Mouse (Mus musculus) adrenal gland, postnatal 4 days (tissue): ENCODE results near the gene Fn1. TPM values are rescaled to one million over a fixed set of nuclear protein-coding genes. Genes with fewer than 3 reads are reported as not detected.

Experiments used
- DNase-seq, 2 experiments: peaks; one replicate each; pipeline ENCODE4 v3.0.0; 2021 to 2022; ENCODE audit warnings: low spot score in 2 of 2, mixed read lengths in 2 of 2
- long read RNA-seq, 2 experiments: library from polyadenylated mRNA; stranded (forward); transcript quantifications; one replicate each; pipeline ENCODE4 v2.0.0; 2021
- total RNA-seq, 2 experiments: library from RNA; stranded (reverse); gene quantifications; 2 replicates each; pipeline ENCODE4 v1.2.3; 2021

Gene Fn1
- 100 to 1,000 TPM; 186 to 364 TPM for total RNA-seq
- long read RNA-seq, experiment 1, full-length matches to known transcripts, result 3 of 23 reads
- long read RNA-seq, experiment 1, partial matches to known transcripts, result 16 of 23 reads
- long read RNA-seq, experiment 1, other reads (novel, unspliced or antisense), result 4 of 23 reads
- long read RNA-seq, experiment 2, partial matches to known transcripts, result 23 of 26 reads
- long read RNA-seq, experiment 2, other reads (novel, unspliced or antisense), result 3 of 26 reads

DNA sequence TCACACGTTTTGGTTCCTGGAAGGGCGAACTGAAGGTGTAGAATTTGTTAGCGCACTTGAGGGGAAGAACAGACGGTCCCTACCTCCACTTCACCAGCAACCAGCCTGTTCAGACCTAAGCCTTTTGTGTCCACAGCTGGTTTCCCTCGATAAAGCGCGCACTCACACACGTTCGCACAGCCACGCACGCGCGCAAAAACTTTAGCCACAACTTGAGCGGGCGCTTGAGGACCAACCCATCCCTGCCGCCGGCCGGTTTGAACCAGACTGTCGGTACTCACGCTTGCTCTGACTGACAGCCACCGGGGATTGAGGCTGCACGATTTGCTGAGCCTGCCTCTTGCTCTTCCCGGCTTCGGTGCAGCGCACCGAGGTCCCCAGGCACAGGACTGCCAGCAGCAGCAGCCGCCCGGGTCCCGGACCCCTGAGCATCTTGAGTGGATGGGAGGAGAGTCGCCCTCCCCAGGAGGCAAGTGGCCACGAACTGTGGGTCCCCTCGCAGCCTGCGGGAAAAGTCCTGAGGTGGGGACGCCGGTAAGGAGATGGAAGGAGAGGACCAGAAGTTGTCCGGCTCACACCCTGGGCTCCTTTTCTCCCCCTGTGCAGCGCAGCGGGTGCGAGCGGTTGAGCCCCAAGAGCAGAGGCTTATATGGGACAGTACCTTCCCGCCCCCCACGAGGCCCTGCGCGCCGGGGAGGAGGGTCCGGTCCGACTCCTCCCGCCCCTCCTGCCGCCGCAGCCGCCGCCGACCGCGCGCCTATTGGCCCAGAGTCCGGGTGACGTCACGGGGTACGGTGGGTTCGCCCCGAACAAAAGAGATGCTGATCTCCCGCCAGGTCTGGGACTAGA, at the start of gene Fn1:
Fn1 (minus strand) TSS at position 650 of the 849 bp plus-strand sequence.
- peak; percentile 46 to 68 for DNase-seq

GRCm38 (mm10) chr1:71696093-71696492, 43.1 kb upstream of the Fn1 start:
- no peak for DNase-seq

- no peak for DNase-seq
Observed at GRCm38 (mm10) chr1:71691472-71692277, 38.7 kb upstream of the Fn1 start.

DNA sequence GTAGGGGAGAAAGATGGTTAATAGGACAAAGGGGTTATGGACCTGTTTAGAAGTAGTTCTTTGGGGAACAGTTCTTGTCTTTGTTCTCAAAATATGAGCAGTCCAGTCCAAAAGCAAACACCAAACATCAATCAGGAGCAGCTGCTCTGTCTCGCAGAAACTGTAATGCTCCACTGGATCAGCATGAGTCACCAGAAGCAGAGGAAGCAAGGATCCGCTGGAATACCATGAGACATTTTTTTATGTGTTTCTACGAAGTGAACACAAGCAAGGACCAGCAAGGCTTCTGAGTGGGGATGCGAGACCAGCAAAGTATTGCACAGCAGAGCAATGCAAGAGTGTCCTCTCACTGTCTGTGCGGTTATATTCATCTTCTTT, 35.9 kb upstream of the Fn1 start:
- no peak for DNase-seq

GRCm38 (mm10) chr1:71688272-71688925, 35.4 kb upstream of the Fn1 start:
- DNase-seq, result no peak

GRCm38 (mm10) chr1:71686791-71687190, 33.8 kb upstream of the Fn1 start:
- no peak for DNase-seq

DNA sequence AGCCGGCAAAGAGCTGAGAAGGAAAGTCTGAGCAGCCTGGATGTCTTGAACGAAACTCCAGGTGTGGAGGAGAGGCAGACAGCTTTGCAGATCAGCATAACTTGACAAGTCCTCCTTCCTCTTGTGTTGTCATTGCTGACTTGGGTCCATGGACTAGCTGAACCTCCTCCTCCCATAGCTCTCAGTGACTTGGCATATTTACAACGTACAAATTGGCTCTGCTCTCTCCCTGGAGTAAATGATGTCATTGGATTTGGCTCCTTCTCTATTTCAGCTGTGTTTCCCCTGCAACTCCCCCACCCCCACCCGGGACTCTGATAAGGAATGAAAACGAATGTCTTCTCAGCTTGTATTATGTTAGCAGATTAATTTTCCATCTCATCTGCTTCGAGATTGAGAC, 30.7 kb upstream of the Fn1 start:
- no peak for DNase-seq

- DNase-seq, result no peak
Observed at GRCm38 (mm10) chr1:71682194-71682715, 29.3 kb upstream of the Fn1 start.

DNA sequence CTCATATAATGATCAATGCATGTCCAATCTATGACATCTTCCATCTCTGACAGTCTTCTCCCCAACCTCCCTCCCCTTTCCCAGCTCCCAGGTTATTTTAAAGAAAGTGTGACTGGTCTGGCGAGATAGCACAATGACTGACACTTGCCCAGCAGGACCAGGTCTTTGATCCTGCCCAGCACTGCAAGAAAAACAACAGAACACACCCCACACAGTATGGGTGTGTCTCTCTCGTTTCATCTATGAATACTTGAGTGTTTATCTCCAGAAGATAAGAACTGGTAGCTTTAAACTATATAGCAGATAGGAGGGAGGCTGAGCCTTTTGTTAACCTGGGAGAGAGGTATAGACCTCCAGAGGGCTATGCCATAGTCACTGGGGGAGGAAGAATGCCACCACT, 28.3 kb upstream of the Fn1 start:
- no peak for DNase-seq

GRCm38 (mm10) chr1:71680046-71680672, 27.2 kb upstream of the Fn1 start:
- DNase-seq, result no peak

DNA sequence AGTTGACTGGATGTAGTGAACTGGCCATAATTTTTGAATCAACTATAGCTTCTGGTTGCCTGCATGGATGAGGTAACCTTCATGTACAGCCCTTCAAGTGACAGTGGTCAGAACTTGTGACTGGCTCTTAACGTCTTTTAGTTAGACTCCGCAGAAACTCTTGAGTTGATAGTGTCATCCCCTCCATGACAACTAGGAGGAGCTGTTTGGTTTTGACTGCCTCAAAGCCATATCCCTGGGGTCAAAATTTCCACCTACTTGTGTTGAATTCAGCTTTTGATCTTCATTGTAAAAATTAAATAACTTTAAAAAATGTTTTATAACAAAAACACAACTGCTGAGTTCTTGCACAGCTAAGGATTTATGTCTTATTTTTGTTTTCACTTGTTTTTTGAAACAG, 22.4 kb upstream of the Fn1 start:
- DNase-seq, result no peak

DNA sequence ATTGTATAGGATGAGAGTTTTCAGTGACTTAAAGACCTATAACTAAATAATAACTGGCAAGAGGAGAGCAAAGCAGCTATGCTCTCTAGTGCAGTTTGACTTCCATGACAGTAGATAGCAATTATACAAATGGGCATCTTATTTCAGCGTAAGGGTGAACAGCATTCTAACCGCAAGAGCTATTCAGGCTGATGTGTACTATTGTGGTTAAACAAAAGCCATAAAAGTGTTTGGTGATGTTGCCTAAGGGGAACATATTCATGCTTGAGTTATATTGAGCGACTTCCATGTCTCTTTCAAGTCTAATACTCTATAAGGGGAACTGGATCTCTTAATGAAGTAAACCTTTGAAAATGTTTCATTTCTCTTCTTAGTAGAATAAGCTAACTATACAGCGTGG, 21.3 kb upstream of the Fn1 start:
- DNase-seq, result no peak

GRCm38 (mm10) chr1:71673398-71673910, 20.5 kb upstream of the Fn1 start:
- no peak for DNase-seq

GRCm38 (mm10) chr1:71672346-71672745, 19.3 kb upstream of the Fn1 start:
- no peak for DNase-seq

DNA sequence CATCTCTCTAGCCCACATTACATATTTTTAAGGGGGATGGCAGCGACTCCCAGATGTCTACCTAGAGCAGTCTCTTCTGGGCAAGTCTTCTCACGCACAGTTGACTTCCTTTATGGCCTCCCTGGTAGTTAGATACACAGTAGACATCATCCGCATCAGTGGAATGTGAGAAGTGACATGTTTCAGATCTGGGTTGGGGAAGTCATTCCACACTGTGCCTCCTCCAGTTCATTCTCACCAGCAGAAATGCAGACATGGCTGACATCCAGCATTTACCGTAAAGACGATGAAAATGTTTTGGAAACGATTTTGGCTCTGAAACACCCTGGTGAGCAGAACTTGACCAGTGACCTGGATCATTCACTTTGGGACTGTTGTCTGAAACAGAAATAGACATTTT, 10.2 kb upstream of the Fn1 start:
- no peak for DNase-seq

DNA sequence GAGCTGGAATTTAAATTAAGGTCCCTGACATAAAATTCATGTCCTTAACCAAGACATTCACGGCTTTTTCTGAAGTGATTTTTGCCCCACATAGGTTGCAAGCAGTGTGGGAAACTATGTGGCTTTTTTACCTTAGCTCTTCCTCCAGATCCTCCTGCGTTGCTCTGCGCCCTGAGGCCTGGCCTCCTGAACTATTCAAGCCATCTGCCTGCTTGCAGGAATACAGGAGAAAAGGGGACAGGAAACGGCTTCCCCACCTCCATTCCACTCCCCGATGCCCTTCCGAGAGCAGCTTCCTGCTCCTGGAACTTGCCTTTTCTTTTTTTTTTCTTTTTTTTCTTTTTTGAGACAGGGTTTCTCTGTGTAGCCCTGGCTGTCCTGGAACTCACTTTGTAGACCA, 5.6 kb upstream of the Fn1 start:
- no peak for DNase-seq

DNA sequence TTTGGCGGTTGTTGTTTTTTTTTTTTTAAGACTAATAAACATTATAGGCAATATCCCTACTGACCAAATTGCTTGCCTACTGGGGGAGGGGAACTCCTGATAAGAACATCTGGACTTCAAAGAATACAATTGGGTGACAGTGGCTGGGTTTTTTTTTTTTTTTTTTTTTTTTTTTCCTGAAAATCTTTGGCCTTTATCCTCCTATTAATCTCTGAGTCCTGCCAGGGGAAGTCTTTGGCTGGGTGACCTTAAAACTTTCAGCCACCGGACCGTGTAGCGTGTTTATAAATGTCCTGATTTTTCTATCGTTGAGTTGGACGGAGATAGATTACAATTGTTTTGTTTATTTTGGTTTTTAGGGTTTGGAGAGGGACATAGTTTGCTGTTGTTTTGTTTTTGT, 3.3 kb upstream of the Fn1 start:
- DNase-seq, result no peak

- no peak for DNase-seq
Observed at GRCm38 (mm10) chr1:71654221-71654620, 1.2 kb upstream of the Fn1 start.

DNA sequence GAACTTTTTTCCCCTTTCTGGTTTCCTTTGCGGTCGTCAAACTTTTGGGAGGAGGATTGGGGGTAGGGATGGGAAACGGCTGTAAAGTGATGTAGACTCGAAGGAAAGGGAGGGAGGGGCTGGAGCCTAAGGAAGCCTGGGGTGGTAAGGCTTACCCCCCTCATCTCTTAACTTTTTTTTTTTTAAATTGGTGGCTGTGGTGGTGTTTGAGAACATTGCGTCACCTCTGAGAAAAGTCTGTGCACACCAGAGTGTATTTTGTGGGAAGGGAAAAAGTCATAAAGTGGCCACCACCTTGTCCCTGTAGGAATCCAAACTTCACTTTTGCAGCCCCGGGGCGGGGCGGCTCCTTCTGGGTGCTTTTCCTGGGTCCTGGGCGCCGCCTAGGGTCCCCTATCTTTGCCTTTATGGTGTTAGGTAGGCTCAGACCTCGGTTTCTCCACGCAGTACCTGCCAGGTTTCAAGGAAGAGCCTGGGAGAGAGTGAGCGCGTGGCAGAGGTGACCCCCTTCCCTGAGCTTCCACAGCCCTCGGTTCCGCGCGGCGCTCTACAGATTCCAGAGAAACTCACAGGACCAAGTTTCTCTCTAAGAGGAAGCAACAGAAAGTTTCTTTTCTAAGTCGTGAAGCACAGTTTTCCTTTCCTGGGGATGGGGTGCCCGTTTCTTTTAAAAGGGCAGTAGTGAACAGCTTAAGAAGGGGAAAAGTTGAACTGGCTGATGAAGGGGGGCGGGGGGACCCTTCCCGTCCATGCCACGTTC, 580 bp upstream of the Fn1 start:
- no peak for DNase-seq

DNA sequence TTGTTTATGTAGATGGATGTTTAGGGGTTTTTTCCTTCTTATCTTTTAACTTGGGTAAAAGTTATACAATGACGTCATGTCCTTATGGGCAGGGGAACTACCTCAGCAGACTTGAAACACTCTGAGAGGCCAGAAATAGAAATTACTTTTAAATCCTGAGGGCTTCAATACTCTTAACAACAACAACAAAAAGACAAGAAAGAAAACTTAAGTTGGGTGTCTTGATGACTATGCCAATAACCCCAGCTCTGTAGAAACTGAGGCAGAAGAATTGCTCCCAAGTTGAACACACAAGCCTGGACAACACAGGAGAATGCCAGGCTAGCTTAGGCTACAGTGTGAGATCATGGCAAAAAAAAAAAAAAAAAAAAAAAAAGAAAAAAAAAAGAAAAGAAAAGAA, 1.2 kb downstream of the Fn1 start:
- no peak for DNase-seq
